Mouse (Mus musculus): ENCODE measurements around the gene Trp53i13.
A peak's percentile ranks its signal among the peaks of the same experiment; 100 is the strongest.

Gene Trp53i13

DNA sequence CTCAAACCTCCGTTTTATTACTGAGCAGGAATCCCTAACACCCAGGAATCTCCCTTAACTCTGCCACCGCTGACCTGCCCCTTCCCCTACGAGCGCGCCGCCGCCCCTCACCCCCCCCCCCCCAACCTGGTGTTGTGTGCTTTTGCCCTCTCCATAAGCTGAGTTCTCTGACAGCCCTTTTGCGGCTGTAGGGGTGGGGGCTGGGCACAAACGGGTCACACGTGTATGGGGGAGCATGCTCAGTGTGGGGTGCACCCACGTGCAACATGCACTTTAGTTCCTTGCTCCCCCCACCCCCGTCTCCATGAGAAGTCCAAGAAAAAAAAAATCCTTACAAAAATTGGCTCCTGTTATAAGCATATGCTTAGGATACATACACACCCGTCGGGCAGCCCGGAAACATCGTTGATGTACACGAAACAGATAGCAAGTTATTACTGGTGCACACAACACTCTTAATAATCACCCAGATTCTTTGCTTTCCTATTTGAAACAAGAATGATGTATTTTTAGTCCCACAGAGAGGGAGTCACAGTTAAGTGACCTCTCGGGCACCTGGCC is 23.4 kb downstream of the Trp53i13 start:
- DNase-seq (ENCODE audit: low spot score): no peak

DNA sequence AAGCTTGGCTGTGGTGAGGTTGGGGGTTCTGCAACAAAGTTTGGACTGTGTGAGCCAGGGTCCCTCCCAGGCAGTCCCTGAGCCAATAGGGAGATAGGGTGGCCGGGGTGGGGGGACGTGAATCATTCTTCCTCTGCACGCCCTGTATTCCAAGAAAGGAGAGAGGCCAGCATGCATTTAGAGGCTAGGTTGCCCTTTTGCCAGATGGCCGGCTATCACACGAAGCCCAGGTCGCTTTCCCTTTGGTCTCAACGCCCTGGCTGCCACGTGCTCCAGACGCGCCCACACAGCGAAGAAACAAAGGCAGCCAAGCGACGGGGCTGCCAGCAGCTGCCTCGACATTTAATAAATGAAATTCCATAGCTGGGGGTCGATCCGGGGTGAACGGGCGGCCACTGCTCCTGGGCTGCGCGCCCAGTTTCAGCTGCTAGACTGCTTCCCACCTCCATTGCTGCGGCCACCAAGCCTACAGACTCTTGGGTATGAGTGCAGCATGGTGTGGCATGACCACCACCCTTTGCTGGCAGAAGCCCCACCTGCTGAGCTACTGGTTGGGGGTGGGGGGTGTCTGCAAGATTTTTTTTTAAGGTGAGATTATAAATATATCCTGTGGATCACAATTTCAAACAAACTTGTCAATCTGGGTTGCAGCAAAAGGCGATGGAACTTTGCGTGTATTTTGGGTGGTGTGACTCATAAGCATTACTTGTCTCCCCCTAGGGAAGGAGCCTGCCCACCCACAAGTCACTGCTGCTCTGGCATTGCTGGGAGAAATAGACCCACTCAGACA is 24.1 kb downstream of the Trp53i13 start:
- DNase-seq (ENCODE audit: low spot score): no peak

DNA sequence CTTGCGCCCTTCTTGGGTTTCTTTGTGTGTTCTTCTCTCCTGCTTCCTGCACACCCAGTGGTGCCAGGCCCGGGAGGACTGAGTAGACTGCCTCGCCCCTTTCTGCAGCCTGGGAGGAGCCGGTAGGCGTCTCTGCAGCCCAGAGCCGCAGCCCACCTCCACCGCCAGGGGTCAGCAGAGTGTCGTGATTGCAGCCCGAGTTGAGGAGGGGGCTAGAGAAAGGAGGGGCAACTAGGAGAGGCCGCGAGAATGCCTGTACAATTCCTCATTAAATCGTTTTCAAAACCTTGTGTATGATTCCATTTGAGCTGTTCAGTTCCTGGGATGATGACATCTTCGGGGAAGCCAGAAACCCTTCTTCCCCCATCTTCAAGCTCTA is 24.7 kb downstream of the Trp53i13 start:
- DNase-seq (ENCODE audit: low spot score): peak; percentile 93

DNA sequence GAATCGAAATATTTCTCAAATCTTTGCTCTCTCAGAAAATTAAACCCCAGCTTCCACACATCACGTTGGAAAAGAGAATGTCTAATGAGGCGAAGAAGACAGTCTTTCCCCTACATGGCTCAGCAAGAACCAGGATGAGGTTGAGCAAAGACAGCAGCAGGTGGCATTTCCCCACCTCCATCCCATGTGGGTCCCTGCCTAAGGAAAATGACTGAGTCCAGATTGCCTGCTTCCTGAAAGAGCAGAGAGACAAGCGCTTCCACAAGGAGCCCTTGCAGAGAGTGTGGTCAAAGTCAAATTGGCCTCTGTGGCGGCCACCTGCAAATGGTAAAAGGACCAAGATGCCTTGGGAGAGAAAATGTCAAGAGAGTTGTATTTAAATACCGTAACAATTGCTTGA is 25.3 kb downstream of the Trp53i13 start:
- DNase-seq (ENCODE audit: low spot score): no peak

DNA sequence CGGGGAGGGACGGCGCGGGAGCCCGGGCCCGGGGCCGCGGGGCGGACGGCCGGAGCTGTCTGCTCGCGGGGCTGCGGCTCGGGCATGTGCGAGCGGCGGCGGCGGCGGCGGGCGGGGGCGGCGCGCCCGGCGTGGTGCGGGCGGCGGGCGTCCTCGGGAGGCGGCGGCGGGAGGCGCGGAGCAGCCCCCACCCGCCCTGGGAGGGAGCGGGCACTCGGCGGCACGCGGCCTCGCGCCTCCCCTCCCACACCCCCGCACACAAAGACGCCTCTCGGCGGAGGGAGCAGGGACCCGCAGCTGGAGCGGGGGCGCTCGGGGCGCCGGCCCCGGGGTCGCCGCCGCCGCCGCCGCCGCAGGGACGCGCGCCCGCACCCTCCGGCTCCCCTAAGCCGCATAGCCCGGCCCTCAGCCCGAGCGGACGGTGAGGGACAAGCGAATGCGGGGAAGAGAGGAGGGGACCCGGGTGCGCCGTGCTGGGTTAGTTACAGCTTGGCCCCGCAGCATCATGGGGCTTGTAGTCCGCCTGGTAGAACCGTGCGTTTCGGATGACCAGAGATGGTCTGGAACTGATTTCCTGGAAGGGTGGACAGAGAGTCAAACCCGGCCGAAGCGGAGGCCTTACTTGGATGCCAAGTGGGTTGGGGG is 26.1 kb downstream of the Trp53i13 start, which contains the start of gene Ankrd13b:
Gene Ankrd13b (minus strand): TSS at position 88 of the 645 bp plus-strand sequence.
- peak; percentile 81 for DNase-seq (ENCODE audit: low spot score)

DNA sequence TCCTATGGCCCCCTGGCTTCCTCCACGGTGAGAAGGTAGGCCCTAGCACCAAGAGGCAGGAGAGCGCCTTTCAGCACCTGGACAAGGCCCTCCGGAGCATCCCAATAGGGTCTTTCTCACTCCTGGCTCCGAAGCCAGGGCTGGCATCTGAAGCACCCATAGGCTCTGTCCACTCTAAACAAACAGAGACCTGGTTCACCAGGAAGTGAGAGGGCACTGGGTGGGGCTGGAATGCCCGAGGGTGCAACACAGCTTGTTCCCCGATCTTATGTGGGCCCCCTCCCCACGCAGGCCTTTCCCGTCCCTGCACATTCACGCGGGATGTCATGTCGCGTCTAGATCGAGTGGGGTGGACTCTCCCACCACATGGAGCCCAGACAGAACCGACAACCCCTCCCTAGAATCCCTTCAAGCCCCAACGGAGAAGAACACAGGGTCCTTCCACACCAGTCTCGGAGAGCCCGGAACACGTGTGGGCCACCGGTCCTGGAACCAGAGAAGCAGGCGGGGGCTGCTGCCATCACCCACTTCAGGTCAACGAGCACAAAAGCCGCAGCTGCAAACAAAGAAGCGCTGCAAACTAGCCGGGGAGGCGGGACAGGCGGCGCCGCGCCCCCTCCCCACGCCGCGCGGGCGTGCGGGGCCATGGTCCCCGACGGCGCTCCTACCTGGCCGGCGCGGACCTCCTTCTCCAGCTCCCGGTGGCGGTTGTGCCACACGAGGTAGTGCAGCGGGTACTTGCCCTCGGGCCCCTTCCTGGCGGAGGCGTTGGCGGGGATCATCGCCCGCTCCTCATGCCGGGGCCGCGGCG is 26.8 kb downstream of the Trp53i13 start:
- no peak for DNase-seq (ENCODE audit: low spot score)

DNA sequence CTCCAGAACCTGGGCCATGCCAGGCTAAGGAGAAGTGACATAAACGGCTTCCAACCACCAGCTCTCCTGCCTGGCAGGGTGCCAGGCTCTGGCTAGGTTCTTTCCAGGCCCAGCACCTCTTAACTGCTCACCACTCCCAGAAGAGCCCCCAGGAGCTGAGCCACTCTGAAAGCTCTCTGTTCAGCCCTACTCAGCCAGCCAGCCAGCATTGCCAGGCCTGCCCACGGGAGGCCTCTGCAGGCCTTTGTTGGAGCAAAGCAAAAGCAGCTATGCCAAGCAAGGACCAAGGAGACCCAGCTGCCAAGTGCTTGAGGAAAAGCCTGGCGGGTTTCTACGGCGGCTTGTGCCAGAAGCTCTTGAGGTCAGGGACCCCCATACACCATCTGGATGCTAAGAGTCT is 29.0 kb downstream of the Trp53i13 start:
- DNase-seq (ENCODE audit: low spot score): no peak

DNA sequence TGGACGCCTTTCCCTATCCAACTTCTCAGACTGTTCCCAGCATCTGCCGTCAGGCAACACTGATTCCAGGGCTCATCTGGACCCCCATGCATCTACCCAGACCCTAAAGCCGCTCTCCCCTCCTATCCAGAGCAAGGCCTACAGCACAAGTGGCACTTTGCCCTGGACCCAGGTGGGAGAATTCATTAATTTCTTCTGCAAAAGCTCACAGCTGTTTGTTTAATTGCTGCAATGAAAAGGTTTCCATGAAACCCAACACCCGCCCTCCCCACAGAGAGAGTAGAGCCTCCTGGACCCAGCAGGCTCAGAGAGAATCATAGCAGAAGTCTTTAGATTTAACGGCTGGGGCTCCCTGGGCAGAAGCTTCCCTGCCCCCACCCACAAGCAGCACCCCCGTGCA is 30.6 kb downstream of the Trp53i13 start:
- no peak for DNase-seq (ENCODE audit: low spot score)

DNA sequence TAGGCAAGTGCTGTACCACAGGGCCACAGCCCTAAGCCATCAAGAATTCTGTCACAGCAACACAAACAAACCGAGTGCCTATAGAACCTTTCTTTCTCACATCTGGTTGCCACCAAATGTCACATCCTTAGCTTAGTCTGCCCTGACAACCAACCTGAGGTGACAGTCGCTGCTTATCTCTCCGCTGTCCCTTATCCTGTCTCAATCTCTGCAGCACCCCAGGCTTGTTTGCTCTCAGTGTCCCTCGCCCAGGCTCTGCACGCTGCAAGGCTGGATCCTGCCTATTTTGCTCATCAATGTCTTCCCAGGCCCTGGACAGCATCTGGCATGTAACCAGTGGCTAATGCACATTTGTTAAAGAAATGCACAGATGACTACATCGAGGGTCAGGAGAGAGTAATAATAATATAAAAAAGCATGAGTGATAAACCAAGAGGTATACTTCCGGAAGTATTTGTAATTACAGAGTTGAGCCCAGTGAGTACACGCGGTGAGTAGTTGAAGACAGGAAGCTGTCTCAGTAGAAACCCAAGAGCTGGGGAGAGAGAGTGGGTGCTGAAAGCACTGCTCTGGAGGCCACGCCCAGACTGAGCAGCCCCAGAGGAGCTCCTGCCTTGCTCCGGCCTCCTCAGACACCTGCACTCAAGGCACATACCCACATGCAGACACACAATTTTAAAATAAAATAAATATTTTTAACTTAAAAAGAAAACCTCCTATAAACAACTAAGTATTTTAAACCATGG is 32.1 kb downstream of the Trp53i13 start:
- no peak for DNase-seq (ENCODE audit: low spot score)

DNA sequence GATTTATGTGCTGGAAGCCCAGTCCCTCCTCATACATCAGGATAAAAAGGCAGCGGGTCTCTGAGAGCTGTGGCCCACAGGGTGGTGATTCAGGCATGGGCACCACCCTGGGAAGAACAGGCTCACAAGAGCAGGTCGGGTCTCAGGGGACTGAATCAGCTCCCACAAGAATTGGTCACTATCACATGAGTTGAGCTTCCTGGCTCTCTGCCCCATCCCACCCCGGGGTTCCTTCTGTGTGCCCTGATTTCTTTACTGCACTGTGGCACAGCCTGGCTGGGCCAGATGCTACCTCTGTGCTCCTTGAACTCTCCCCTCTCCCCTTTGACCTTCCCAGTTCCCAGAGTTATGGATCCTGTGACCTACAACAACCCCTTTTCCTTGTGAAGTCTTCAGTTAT is 32.7 kb downstream of the Trp53i13 start:
- DNase-seq (ENCODE audit: low spot score): no peak

DNA sequence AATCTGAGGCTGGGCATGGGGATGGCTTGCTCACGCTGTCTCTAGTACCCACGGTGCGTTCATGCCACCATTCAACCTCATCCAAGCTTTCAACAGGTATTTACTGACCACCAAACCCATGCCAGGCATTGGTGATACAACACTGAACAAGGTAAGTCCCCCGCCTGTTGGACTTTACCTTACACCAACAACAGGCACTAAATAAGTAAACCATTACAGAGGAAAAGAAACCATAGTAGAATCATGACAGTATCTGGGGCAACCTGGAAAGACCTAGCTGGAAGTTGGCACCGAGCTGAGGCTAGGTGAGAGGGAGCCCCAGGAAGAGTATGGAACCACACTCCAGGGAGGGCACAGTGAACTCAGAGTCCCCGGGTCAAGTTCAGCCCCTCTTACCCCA is 38.9 kb downstream of the Trp53i13 start:
- no peak for DNase-seq (ENCODE audit: low spot score)

DNA sequence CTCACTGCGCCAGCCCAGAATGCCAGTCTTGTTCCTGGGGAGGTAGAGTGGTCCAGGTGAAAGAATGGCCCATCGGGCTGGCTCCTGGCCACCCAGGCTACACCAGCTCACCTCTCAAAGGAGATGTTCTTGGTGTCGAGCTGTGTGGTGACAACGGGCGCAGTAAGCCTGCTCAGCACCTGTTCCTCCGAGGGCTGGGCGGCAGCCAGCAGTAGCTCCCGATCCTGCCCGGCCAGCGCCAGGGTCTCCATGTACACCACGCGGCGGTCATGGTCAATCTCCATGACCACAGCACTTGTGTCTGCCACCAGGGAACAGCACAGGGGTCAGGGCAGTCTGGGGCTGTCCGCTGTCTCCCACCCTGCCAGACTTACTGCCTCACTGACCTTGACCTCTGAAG is 39.6 kb downstream of the Trp53i13 start:
- DNase-seq (ENCODE audit: low spot score): no peak

DNA sequence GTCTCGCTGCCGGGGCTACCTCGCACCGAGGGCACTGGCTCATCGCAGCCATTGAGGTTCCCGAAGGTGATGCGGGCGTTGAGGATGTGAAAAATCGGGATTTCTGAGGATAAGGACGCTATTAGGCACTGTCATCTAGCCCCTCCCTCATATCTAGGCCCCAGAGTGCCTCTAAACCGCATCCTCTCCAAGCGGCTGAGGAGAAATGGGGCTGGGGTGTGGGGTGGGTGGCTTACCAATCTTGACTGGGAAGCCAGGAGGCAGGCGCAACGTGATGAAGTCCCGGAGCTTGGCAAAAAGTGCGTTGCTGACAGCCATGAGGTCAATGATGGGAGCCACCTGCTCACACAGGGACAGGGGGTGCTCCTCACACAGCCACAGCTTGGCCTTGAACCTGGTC is 43.0 kb downstream of the Trp53i13 start:
- no peak for DNase-seq (ENCODE audit: low spot score)

DNA sequence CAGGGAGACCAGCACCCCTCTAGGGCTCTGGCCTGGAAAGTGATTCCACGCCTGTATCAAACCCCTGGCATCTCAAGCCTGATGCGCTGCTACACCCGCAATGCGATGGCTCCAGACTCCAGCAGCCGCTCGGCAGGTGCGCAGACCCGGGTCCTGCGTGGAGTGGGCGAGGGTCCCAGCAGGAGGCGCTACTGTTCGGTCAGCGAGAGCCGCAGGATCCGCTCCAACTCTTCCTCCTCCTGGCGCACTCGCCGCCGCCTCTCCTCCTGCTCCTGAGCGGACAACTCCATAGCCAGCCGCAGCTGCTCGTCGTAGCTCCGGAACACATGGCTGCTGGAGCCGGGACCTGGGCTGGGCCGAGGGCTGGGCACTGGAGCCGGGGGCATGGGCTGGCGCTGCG is 44.4 kb downstream of the Trp53i13 start:
- DNase-seq (ENCODE audit: low spot score): no peak

DNA sequence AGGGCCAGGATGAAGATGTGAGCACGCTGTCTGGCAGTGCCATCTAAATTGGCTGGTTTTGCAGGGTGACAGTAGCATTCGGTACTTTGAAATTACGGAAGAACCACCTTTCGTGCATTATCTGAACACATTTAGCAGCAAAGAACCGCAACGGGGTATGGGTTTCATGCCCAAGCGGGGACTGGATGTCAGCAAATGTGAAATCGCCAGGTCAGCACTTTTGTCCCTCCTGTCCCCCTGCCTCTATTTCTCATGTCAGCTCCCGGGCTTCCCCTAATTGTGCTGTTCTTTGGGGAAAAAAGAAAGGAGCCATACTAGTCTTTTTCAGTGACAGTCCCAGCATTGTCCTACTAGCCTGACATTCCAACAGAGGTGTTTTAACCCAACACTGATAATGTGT is 47.4 kb downstream of the Trp53i13 start:
- DNase-seq (ENCODE audit: low spot score): no peak

DNA sequence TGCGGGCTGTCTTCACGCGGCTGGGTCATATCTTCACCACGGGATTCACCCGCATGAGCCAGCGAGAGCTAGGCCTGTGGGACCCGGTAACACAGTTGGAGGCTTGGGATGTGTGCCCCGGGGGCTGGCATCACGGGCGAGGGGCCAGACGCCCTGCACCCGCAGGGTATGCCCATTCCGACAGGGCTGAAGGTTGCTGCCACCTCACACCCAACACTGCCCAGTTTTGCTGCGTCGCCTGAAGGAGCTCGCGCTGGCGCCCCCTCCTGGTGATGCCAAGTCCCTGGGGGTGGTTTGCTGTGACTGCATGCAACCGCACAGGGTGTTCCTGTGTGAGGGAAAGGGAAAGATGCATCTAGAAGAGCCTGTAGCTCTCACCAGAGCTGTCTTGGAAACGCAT is 48.0 kb downstream of the Trp53i13 start:
- DNase-seq (ENCODE audit: low spot score): peak; percentile 81

DNA sequence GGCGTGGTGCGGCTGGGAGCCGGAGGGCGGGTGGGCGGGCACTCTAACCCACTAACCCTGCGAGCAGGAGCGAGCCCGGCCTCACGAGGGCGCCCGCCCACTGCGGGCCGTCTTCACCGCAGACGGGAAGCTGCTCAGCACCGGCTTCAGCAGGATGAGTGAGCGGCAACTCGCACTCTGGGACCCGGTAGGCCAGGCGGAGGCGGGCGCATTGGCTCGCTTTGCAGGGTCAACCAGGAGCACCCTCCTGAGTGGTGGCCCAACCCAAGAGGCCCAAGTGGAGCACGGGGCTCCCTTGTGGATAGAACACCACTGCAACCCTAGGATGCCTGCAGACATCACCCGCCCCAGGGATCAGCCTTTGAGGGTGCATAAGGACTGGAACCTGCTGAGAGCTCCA is 48.6 kb downstream of the Trp53i13 start:
- DNase-seq (ENCODE audit: low spot score): peak; percentile 79

DNA sequence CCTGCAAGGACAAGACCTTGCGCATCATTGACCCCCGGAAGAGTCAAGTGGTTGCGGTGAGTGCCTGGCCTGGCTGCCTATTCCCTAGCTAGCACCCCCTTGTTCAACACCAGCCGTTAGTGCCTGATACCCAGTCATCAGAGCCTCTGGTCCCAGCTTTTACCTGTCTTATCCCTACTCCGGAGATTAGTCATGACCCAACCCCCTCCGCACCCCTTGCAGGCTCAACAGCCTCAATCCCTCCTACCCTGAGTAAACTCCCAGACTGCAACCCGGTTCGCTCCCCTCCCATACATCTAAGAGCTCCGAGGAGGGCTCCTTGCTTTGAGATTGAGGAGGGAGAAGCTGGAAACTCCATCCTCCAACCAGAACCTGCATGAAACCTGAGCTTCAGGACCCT is 49.2 kb downstream of the Trp53i13 start:
- no peak for DNase-seq (ENCODE audit: low spot score)

DNA sequence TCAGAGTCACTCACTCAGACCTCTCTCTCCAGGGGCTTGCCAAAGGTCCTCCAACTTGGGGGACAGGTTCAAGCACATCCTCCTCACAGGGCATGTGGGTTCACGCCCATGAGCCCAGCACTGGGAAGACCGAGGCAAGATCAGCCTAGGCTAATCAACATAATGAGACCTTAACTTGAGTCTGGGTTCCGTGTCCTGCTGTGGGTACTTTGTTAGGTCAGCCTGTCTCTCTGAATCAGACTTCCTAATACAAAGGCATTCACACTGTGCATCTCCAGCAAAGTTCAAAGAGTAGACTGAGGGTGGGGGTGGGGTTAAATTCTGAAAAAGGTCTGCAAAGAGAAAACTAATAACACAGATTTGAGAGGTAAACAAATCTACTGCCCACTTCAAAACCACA is 50.7 kb downstream of the Trp53i13 start:
- no peak for DNase-seq (ENCODE audit: low spot score)

DNA sequence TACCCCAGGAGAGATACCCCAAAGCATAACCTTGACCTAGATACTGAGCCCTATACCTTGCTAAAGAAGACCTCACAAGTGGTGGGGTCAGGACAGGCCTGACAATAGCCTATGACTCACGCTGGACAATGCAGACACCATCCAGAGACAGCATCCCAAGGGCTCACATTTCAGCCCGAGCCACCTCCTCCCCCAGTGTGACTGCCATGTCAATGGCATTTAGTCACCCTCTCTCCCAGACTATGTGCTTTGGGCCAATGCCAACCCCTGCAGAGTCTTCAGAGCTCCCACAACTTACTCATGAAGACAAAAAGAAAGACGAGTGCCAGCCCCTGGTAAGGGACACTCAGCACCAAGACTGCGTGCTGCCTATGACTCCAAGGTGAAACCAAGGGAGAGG is 51.1 kb downstream of the Trp53i13 start:
- no peak for DNase-seq (ENCODE audit: low spot score)

DNA sequence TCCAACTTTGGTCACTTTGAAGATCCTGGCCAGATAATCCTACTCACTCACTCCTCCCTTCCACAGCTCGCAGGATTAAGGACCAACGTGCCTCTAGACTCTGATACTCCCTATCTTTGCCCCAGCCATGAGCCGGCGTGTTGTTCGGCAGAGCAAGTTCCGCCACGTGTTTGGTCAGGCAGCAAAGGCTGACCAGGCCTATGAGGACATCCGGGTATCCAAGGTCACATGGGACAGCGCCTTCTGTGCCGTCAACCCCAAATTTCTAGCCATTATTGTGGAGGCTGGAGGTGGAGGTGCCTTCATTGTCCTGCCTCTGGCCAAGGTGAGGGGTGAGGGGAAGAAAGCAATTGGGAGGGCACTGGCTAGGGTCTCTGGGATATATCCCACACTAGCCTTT is 52.0 kb downstream of the Trp53i13 start:
- no peak for DNase-seq (ENCODE audit: low spot score)

DNA sequence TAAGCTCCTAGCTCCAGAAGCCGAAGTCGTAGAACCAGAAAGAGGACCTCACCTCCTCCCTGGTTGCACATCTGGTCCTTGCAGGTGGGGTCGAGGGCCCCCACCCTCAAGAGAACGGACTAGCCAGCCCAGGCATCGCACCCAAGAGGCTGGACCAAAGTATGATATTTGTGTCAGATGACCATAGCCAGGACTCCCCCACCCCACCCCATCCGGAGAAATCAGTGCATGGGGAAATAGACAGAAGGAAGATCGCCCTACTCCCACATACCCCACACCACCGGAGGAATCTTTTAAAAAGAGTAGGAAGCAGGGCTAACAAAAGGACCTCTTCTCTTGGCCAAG is 52.7 kb downstream of the Trp53i13 start:
- DNase-seq (ENCODE audit: low spot score): no peak
